Mouse (Mus musculus) embryonic facial prominence, embryonic 11.5 days (tissue): ENCODE measurements around the gene Triml2. TPM values are rescaled to one million over a fixed set of nuclear protein-coding genes. Genes with fewer than 3 reads are reported as not detected.

Experiments used
- ATAC-seq: fragments of 200-750 bp; cut with Nextera tagmentation; replicated peaks from 2 replicates; pipeline ENCODE4 v1.8.0; 2017; ENCODE audit warnings: low read depth; ENCODE audit not compliant: insufficient number of reproducible peaks, low FRiP score, low TSS enrichment
- DNase-seq: peaks from one replicate; pipeline ENCODE4 v3.0.0-alpha.2; 2015; ENCODE audit warnings: low spot score
- H3K27ac ChIP-seq: fragments of 300-500 bp; sonication (generic); replicated peaks from 2 replicates; pipeline ENCODE4 v1.5.1; 2014; ENCODE audit warnings: mild to moderate bottlenecking, low read depth, low read length, control low read depth
- H3K27me3 ChIP-seq: fragments of 300-500 bp; sonication (generic); 2 replicates; pipeline ENCODE4 v1.6.1; 2014; ENCODE audit warnings: mild to moderate bottlenecking, low read length, moderate library complexity, mixed read lengths; ENCODE audit not compliant: control insufficient read depth, insufficient read depth
- H3K36me3 ChIP-seq: fragments of 300-500 bp; sonication (generic); replicated peaks from 2 replicates; pipeline ENCODE4 v1.6.1; 2014; ENCODE audit warnings: low read depth, mild to moderate bottlenecking, low read length, moderate library complexity, mixed read lengths; ENCODE audit not compliant: control insufficient read depth, insufficient read depth
- H3K4me1 ChIP-seq: fragments of 300-500 bp; sonication (generic); 2 replicates; pipeline ENCODE4 v1.6.1; 2014; ENCODE audit warnings: low read length, mixed read lengths; ENCODE audit not compliant: control insufficient read depth, insufficient read depth
- H3K4me2 ChIP-seq: fragments of 300-500 bp; sonication (generic); 2 replicates; pipeline ENCODE4 v1.6.1; 2014; ENCODE audit warnings: low read depth, mild to moderate bottlenecking, control low read depth, low read length, moderate library complexity
- H3K4me3 ChIP-seq: fragments of 300-500 bp; sonication (generic); 2 replicates; pipeline ENCODE4 v1.5.1; 2014; ENCODE audit warnings: low read depth, low read length, control low read depth
- H3K9ac ChIP-seq: fragments of 300-500 bp; sonication (generic); replicated peaks from 2 replicates; pipeline ENCODE4 v1.6.1; 2014; ENCODE audit warnings: mild to moderate bottlenecking, control low read depth, low read length
- H3K9me3 ChIP-seq: fragments of 300-500 bp; sonication (generic); replicated peaks from 2 replicates; pipeline ENCODE4 v1.6.1; 2016; ENCODE audit warnings: mild to moderate bottlenecking, low read length, inconsistent platforms, mixed read lengths; ENCODE audit not compliant: control insufficient read depth
- WGBS: fragments of 180-500 bp; shearing (Covaris S2); extraction: QIAGEN DNeasy Blood & Tissue Kit; methylation state at CpG from one replicate; pipeline ENCODE4 v1.1.7; 2014; 5-methylcytosine and 5-hydroxymethylcytosine counted together
- polyA plus RNA-seq: library from polyadenylated mRNA; unstranded; fragments of >200 nt; fragmentation: Nextera tagmentation; extraction: Ambion mirVana; gene quantifications from 2 replicates; pipeline ENCODE4 v1.2.1, GENCODE M21; 2014

Gene Triml2
- polyA plus RNA-seq, 1 experiment from 2014 or later = not detected

DNA sequence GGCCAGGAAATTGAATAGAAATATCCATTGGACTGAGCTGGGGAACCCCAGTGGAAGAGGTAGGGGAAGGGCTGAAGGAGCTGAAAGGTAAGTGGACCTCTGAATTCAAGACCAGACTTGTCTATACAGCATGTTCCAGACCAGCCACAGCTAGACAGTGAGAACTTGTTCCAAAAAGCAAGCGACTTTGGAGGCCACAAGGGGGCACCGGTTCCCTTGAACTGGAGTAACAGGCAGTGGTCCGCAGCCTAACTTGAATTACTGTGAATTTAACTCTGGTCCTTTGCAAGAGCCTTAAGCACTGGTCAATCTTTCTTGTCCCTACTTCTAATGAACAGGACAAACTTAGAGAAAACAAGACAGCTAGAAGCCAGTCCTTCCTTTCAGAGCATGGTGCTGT lies 2.1 kb upstream of the Triml2 start:
- Histone ChIP-seq H3K9ac (no peak overlapping the region), H3K9me3 (no peaks in the 10 kb centered on the region), H3K27me3 (no peaks in the 10 kb centered on the region), H3K36me3 (no peaks in the 10 kb centered on the region), H3K27ac (no peak overlapping the region), H3K4me2 (no peak overlapping the region), H3K4me3 (no peak overlapping the region), H3K4me1 (no peaks in the 10 kb centered on the region)
- DNase-seq (peak; percentile 20), ATAC-seq (no peak)
- WGBS = 62% methylated on average over 3 of the region's 3 CpGs

DNA sequence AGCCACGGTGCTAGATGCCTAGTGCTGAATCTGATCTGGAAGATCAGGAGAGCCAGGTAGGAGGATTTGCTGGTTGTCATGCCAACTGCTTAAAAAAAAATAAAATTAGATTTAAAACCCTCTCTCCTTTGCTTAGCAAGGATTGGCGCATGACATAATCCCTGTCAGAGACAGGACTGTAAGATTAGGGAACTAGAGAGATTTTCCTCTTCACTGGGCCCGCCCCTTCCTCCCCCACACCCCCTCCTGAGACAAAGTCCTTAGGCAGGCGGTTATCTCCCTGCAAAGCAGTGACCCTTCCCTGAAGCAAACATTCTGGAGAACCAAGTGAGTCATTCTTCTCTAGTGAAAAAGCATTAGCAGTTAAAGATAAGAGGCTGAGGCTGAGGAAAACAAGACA lies 1.2 kb upstream of the Triml2 start:
- H3K9ac ChIP-seq = no peak overlapping the region
- no peak for ATAC-seq
- no peaks in the 10 kb centered on the region for H3K36me3 ChIP-seq
- H3K4me3 ChIP-seq = no peak overlapping the region
- H3K9me3 ChIP-seq = no peaks in the 10 kb centered on the region
- H3K27ac ChIP-seq = no peak overlapping the region
- no peak overlapping the region for H3K4me2 ChIP-seq
- DNase-seq = no peak
- no peaks in the 10 kb centered on the region for H3K27me3 ChIP-seq
- 60% methylated on average over 4 of the region's 4 CpGs for WGBS
- no peaks in the 10 kb centered on the region for H3K4me1 ChIP-seq

DNA sequence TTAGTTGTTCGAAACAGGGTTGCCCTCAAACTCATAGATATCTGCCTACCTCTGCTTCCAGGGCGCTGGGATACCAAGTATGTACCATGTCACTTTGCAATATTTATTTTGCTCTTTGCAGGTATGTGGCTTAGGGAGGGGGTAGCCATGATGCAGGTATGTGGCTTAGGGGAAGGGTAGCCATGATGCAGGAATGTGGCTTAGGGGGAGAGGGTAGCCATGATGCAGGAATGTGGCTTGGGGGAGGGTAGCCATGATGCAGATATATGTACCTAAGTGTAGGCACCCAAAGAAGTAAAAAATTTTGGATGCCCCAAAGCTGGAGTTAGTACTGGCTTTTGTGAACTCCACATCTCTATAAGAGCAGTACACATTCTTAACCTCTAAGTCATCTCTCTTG lies 1.9 kb downstream of the Triml2 start:
- 84% methylated on average over 2 of the region's 2 CpGs for WGBS
- no peak for ATAC-seq
- H3K27ac ChIP-seq = no peak overlapping the region

DNA sequence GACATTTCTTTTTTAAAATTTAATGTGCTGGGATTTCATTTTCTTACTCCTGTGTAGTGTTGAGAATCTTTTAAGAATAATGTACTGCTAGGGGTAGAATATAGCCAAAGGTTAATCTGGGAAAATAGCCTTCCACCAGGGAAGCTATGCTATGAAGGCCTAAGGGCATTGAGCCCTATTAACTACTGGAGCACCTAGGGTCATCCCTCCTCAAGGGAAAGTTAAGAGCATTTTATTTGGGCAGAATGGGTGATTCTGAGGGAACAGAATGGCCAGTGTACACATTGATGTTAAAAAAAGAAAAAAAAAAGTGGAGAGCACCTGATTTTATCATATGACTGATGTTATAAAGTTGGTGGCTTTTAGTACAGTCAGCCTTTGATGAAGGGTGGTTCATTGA lies 35.2 kb downstream of the Triml2 start:
- DNase-seq (no peak), ATAC-seq (no peak)
- Histone ChIP-seq H3K4me3 (no peak overlapping the region), H3K36me3 (no peaks in the 10 kb centered on the region), H3K9me3 (no peaks in the 10 kb centered on the region), H3K4me1 (no peaks in the 10 kb centered on the region), H3K4me2 (no peak overlapping the region), H3K27me3 (no peaks in the 10 kb centered on the region), H3K27ac (no peak overlapping the region), H3K9ac (no peak overlapping the region)

More for the DNA sequence above, 1.9 kb downstream of the Triml2 start:
- H3K27me3 ChIP-seq = no peaks in the 10 kb centered on the region
- no peak overlapping the region for H3K4me3 ChIP-seq
- no peaks in the 10 kb centered on the region for H3K9me3 ChIP-seq
- H3K9ac ChIP-seq = no peak overlapping the region
- H3K4me1 ChIP-seq = no peaks in the 10 kb centered on the region
- no peaks in the 10 kb centered on the region for H3K36me3 ChIP-seq
- H3K4me2 ChIP-seq = no peak overlapping the region
- DNase-seq = no peak

DNA sequence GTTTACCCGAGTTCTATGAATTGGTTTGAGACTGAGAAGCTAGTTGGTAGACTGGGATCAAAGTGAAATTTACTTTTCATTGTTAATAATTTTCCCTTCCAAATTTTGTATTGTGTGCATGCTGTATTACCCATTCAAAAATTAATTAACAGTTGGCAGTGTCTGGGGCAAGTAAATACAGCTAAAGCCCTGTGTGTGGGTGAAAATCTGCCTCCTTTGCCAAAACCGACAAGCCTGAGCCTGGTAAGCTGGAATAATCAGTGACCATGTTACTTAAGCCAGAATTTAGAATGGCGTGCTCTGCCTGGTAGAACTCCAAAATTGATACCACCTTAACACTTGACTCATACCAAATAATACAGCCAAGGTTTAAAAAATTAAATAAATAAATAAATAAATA lies 63.0 kb downstream of the Triml2 start:
- H3K4me1 ChIP-seq = no peaks in the 10 kb centered on the region
- 86% methylated on average over 3 of the region's 3 CpGs for whole genome bisulfite sequencing
- DNase-seq = no peak
- no peaks in the 10 kb centered on the region for H3K9me3 ChIP-seq
- H3K36me3 ChIP-seq = no peaks in the 10 kb centered on the region
- H3K9ac ChIP-seq = no peak overlapping the region
- no peak overlapping the region for H3K4me3 ChIP-seq
- no peak overlapping the region for H3K27ac ChIP-seq
- H3K4me2 ChIP-seq = no peak overlapping the region
- H3K27me3 ChIP-seq = no peaks in the 10 kb centered on the region
- no peak for ATAC-seq

Other genes starting within 250 kb of the Triml2 start
- not detected in 2 replicates for gene Triml1, start 39.1 kb upstream of the Triml2 start, polyA plus RNA-seq
- not detected in 2 replicates for gene Zfp42, start 126.4 kb downstream of the Triml2 start, polyA plus RNA-seq